Mouse (Mus musculus) heart, postnatal 0 days (tissue): ENCODE data around the gene Cpa4. TPM values are rescaled to one million over a fixed set of nuclear protein-coding genes. Genes with fewer than 3 reads are reported as not detected.
A peak's percentile ranks its signal among the peaks of the same experiment; 100 is the strongest.

Source experiments
- ATAC-seq: fragments of 200-750 bp; cut with Nextera tagmentation; 2 replicates; pipeline ENCODE4 v1.8.0; 2017; ENCODE audit warnings: low read depth, moderate number of reproducible peaks, moderate library complexity; ENCODE audit not compliant: insufficient read depth
- DNase-seq: peaks from one replicate; pipeline ENCODE4 v3.0.0-alpha.2; 2016; ENCODE audit warnings: low spot score
- H3K27ac ChIP-seq: fragments of 300-500 bp; sonication (generic); 2 replicates; pipeline ENCODE4 v1.5.1; 2014; ENCODE audit warnings: low read depth, mild to moderate bottlenecking
- H3K27me3 ChIP-seq: fragments of 300-500 bp; sonication (generic); 2 replicates; pipeline ENCODE4 v1.6.1; 2014; ENCODE audit warnings: low read length, mixed read lengths; ENCODE audit not compliant: control insufficient read depth, insufficient read depth
- H3K36me3 ChIP-seq: fragments of 300-500 bp; sonication (generic); replicated peaks from 2 replicates; pipeline ENCODE4 v1.6.1; 2014; ENCODE audit warnings: low read length, mixed read lengths; ENCODE audit not compliant: control insufficient read depth, insufficient read depth
- H3K4me1 ChIP-seq: fragments of 300-500 bp; sonication (generic); 2 replicates; pipeline ENCODE4 v1.6.1; 2014; ENCODE audit warnings: antibody characterized with exemption; ENCODE audit not compliant: control insufficient read depth, insufficient read depth
- H3K4me2 ChIP-seq: fragments of 300-500 bp; sonication (generic); 2 replicates; pipeline ENCODE4 v1.6.1; 2014; ENCODE audit warnings: low read depth, mild to moderate bottlenecking, low read length, moderate library complexity
- H3K4me3 ChIP-seq: fragments of 300-500 bp; sonication (generic); 2 replicates; pipeline ENCODE4 v1.5.1; 2014; ENCODE audit warnings: low read depth, low read length
- H3K9ac ChIP-seq: fragments of 300-500 bp; sonication (generic); replicated peaks from 2 replicates; pipeline ENCODE4 v1.6.1; 2014; ENCODE audit warnings: low read depth, low read length, mixed read lengths
- H3K9me3 ChIP-seq: fragments of 300-500 bp; sonication (generic); replicated peaks from 2 replicates; pipeline ENCODE4 v1.6.1; 2016; ENCODE audit warnings: low read length; ENCODE audit not compliant: control insufficient read depth
- CTCF ChIP-seq: IDR thresholded peaks from 2 replicates; pipeline ENCODE4 v1.5.1; 2016; ENCODE audit warnings: antibody characterized with exemption, control low read depth, low read depth
- EP300 ChIP-seq: IDR thresholded peaks from 2 replicates; pipeline ENCODE4 v1.6.1; 2016; ENCODE audit warnings: antibody characterized with exemption, low read depth
- WGBS: fragments of 180-500 bp; shearing (Covaris S2); extraction: QIAGEN DNeasy Blood & Tissue Kit; methylation state at CpG from one replicate; pipeline ENCODE4 v1.1.7; 2014; 5-methylcytosine and 5-hydroxymethylcytosine counted together
- polyA plus RNA-seq: library from polyadenylated mRNA; unstranded; fragments of >200 nt; fragmentation: Nextera tagmentation; extraction: Ambion mirVana; gene quantifications from 2 replicates; pipeline ENCODE4 v1.2.1, GENCODE M21; 2015
- total RNA-seq: library from RNA; depleted of rRNA; stranded (reverse); fragments of >200 nt; gene quantifications from 2 replicates; pipeline ENCODE4 v1.2.3, GENCODE M21; 2014; ENCODE audit warnings: low replicate concordance

The Cpa4 gene
- total and polyA plus RNA-seq, 2 experiments from 2014 or later, result 0.23 to 0.46 TPM

DNA sequence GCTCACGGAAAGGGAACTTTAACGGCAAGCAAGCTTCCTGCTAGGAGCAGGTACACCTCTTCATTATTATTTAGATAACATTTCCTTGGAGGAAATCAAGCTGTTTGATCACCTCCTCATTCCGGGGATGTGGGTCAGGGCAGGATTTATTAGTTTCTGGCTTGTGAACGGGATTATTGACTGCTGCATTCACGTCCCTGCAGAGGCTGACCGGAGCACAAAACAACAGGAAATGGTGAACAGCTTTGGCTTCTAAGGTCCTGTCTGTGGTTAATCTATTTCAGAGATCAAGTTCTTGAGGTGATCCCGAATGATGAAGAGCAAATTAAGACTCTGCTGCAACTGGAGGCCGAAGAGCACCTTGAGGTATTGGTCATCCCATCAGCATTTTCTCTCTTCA, 24.3 kb upstream of the Cpa4 start:
- no peaks in the 10 kb centered on the region for H3K27me3 ChIP-seq
- peaks cover 32% of the 10 kb centered on the region for H3K4me1 ChIP-seq
- no peak overlapping the region for H3K4me2 ChIP-seq
- TF ChIP-seq CTCF, result no peak
- H3K9me3 ChIP-seq, result no peaks in the 10 kb centered on the region
- no peak overlapping the region for H3K27ac ChIP-seq
- DNase-seq (no peak), ATAC-seq (no peak)
- 63% methylated on average over 8 of the region's 8 CpGs for WGBS
- H3K4me3 ChIP-seq, result no peak overlapping the region
- no peak overlapping the region for H3K9ac ChIP-seq
- H3K36me3 ChIP-seq, result no peaks in the 10 kb centered on the region

DNA sequence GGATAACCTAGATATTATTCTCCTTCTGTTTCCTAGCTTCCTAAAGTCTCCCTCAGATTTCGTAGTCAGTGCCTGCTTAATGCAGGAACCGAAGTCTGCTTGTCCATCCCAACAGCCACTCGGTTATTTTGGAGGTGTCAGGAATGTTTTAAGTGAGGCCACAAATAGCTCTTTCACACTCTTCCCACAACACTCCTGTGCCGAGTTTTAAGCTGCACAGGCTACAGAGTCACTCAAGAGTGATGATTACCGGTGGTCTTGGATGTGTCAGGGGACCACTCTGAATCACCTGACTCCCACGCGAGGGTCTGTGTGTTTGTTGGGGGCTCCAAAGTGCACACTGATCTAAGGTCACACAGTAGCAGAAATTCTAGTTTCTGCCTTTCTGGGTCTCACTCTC, 22.5 kb upstream of the Cpa4 start:
- DNase-seq, result peak; percentile 80
- Histone ChIP-seq H3K36me3 (no peaks in the 10 kb centered on the region), H3K27me3 (no peaks in the 10 kb centered on the region), H3K4me2 (no peak overlapping the region; the same call in 1 of the 2 replicates), H3K4me1 (peaks cover 32% of the 10 kb centered on the region), H3K9ac (no peak overlapping the region), H3K27ac (peak overlapping the region; percentile 92), H3K9me3 (no peaks in the 10 kb centered on the region), H3K4me3 (no peak overlapping the region)
- TF ChIP-seq CTCF (no peak), EP300 (peak; percentile 61; the same call in 1 of the 2 replicates)
- 39% methylated on average over 7 of the region's 7 CpGs for WGBS
- ATAC-seq, result peak; percentile 81

DNA sequence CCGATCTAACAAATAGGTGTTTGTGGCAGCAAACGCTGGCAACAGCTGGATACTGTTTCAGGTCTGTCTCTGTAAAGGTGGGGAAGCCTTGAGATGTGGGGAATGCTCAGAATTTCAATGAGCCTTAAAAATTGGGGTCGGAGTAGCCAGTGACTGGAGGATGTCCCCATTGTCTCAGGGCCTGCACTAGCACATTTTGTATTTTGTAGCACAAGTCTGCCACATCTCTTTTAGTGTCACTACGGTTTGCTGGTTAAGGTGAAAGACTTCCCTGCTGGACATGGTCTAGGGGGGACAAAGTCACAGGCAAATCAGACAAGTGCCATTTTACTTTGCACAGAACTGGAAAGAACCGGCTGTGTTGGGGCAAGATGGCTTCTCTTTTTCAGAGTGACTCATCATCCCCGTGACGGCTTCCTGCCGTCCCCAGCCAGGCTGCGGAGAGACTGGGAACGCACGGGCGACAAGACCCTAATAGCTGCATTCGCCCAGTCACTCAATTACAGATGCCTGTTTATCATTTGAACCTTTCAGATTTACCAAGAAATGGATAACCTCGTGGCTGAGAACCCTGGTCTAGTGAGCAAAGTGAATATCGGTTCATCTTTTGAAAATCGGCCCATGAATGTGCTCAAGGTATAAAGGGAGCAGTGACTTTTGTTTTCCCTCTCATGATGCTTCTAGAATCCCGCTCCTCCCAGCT, 21.4 kb upstream of the Cpa4 start:
- Histone ChIP-seq H3K27me3 (no peaks in the 10 kb centered on the region), H3K4me3 (peak overlapping the region; percentile 29), H3K36me3 (no peaks in the 10 kb centered on the region), H3K9me3 (0 out of 2 replicates have a peak, but pooled peaks cover 3% of the 10 kb centered on the region), H3K9ac (peak overlapping the region; percentile 1; the same call in 1 of the 2 replicates), H3K4me2 (peak overlapping the region; percentile 56), H3K4me1 (peaks cover 32% of the 10 kb centered on the region), H3K27ac (peak overlapping the region; percentile 92)
- 24% methylated on average over 17 of the region's 17 CpGs for WGBS
- ATAC-seq (peak; percentile 35), DNase-seq (peak; percentile 65)
- no peak for TF ChIP-seq CTCF
- peak; percentile 41; the same call in 1 of the 2 replicates for TF ChIP-seq EP300

DNA sequence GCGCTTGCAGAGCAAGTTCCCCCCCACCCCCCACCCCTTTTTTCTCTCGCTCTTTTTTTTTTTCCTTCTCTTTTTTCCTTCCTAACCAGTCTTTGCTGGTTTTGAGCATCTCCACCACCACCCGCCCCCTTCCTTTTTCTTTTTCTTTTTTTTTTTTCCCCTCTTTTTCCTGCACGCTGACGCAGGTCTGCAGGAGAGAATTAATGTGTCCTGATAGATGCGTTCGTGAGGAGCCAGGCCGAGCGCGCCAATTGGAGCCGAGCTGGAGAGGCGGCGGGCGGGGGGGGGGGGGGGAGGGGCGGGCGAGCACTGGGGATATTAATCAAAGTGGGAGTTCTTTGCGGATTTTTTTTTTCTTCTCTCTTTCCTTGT, 20.9 kb upstream of the Cpa4 start:
- Histone ChIP-seq H3K9me3 (0 out of 2 replicates have a peak, but pooled peaks cover 3% of the 10 kb centered on the region), H3K4me2 (peak overlapping the region; percentile 56), H3K4me1 (peaks cover 31% of the 10 kb centered on the region), H3K36me3 (no peaks in the 10 kb centered on the region), H3K27ac (peak overlapping the region; percentile 92), H3K9ac (peak overlapping the region; percentile 1; the same call in 1 of the 2 replicates), H3K27me3 (no peaks in the 10 kb centered on the region), H3K4me3 (peak overlapping the region; percentile 29)
- no peak for ATAC-seq
- no peak for TF ChIP-seq EP300
- no peak for TF ChIP-seq CTCF
- WGBS, result under 1% methylated on average over 16 of the region's 17 CpGs
- peak; percentile 60 for DNase-seq

DNA sequence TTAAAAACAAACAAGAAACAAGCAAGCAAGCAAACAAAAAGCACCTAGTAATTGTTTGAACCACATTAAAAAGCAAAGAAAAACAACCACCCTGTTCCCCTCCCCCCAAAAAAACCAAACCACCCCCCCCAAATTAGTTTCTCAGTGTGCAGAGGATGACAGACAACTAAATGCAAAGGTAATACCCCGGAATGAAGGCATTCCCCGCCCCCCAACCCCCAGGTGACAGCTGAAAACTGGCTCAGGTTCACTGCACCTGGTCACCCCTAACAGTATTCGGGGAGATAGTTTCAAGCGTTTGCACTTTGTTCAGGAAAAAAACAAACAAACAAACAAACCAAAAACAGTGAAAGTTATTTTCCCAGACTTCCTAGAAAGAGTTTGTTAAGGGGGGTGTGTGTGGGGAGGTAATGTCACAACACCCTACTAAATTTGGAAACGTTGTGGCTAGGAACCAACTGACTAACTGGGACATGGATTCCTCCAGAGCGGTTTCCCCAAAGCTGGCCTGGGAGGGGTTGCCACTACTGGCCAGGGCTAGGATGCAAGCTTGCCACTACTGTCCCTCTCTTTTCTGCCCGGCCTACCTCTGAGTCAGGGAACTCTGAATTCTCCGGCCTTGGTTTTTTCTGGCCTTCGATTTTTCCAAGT, 20.4 kb upstream of the Cpa4 start:
- Histone ChIP-seq H3K9me3 (0 out of 2 replicates have a peak, but pooled peaks cover 3% of the 10 kb centered on the region), H3K27me3 (no peaks in the 10 kb centered on the region), H3K27ac (peak overlapping the region; percentile 92), H3K4me1 (peaks cover 29% of the 10 kb centered on the region), H3K9ac (no peak overlapping the region; the same call in 1 of the 2 replicates), H3K4me2 (peak overlapping the region; percentile 56), H3K36me3 (no peaks in the 10 kb centered on the region), H3K4me3 (peak overlapping the region; percentile 29; the same call in 1 of the 2 replicates)
- DNase-seq, result no peak
- no peak for TF ChIP-seq CTCF
- no peak for TF ChIP-seq EP300
- 33% methylated on average over 9 of the region's 9 CpGs for WGBS
- no peak for ATAC-seq
